Mouse (Mus musculus) limb, embryonic 15.5 days (tissue): Measurements from ENCODE around the gene Gm21897. TPM values are rescaled to one million over a fixed set of nuclear protein-coding genes. Genes with fewer than 3 reads are reported as not detected.

Experiments used
- ATAC-seq: fragments of 200-750 bp; cut with Nextera tagmentation; 2 replicates; pipeline ENCODE4 v1.8.0; 2017; ENCODE audit warnings: low read depth, moderate TSS enrichment; ENCODE audit not compliant: insufficient number of reproducible peaks, low FRiP score, low TSS enrichment
- H3K27ac ChIP-seq: fragments of 300-500 bp; sonication (generic); 2 replicates; pipeline ENCODE4 v1.5.1; 2015; ENCODE audit warnings: moderate library complexity, mild to moderate bottlenecking, inconsistent platforms
- H3K27me3 ChIP-seq: fragments of 300-500 bp; sonication (generic); 2 replicates; pipeline ENCODE4 v1.6.1; 2015; ENCODE audit warnings: inconsistent platforms
- H3K36me3 ChIP-seq: fragments of 300-500 bp; sonication (generic); 2 replicates; pipeline ENCODE4 v1.6.1; 2015; ENCODE audit warnings: inconsistent platforms
- H3K4me1 ChIP-seq: fragments of 300-500 bp; sonication (generic); 2 replicates; pipeline ENCODE4 v1.6.1; 2015; ENCODE audit warnings: inconsistent platforms
- H3K4me2 ChIP-seq: fragments of 300-500 bp; sonication (generic); 2 replicates; pipeline ENCODE4 v1.6.1; 2015; ENCODE audit warnings: mild to moderate bottlenecking, inconsistent platforms
- H3K4me3 ChIP-seq: fragments of 300-500 bp; sonication (generic); 2 replicates; pipeline ENCODE4 v1.5.1; 2015; ENCODE audit warnings: mild to moderate bottlenecking, inconsistent platforms
- H3K9ac ChIP-seq: fragments of 300-500 bp; sonication (generic); 2 replicates; pipeline ENCODE4 v1.6.1; 2015; ENCODE audit warnings: inconsistent platforms
- H3K9me3 ChIP-seq: fragments of 300-500 bp; sonication (generic); 2 replicates; pipeline ENCODE4 v1.6.1; 2016; ENCODE audit warnings: inconsistent platforms
- WGBS: fragments of 180-500 bp; shearing (Covaris S2); methylation state at CpG from one replicate; pipeline ENCODE4 v1.1.7; 2015; 5-methylcytosine and 5-hydroxymethylcytosine counted together
- polyA plus RNA-seq: library from polyadenylated mRNA; unstranded; fragments of >200 nt; fragmentation: Nextera tagmentation; extraction: Ambion mirVana; gene quantifications from 2 replicates; pipeline ENCODE4 v1.2.1, GENCODE M21; 2015

Gm21897 gene
- polyA plus RNA-seq, 1 experiment from 2014 or later: not detected

DNA sequence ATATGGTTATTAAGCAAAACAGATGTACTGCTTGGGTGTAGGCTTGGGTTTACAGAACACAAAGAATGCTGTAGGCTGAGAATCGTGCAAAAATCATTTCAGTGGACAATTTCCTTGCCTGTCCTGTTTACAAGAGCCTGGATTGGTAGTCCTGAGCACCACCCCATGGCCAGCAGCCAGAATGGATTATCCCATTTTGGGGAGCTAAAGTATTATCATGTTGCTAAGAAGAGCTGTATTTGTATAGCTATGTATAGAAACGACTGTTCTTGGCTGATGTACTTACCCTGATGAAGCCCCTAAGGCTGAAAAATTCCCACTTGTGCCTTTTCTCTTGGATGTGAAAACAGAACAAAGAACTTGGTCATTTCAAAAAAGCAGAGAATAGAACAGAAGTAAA is 37.6 kb downstream of the Gm21897 start:
- no peak overlapping the region for H3K4me2 ChIP-seq
- H3K27me3 ChIP-seq: no peaks in the 10 kb centered on the region
- no peak overlapping the region for H3K4me3 ChIP-seq
- H3K9ac ChIP-seq: no peak overlapping the region
- no peaks in the 10 kb centered on the region for H3K9me3 ChIP-seq
- no peak for ATAC-seq
- no peaks in the 10 kb centered on the region for H3K36me3 ChIP-seq
- WGBS: 24% methylated on average over 2 of the region's 2 CpGs
- no peak overlapping the region for H3K27ac ChIP-seq
- H3K4me1 ChIP-seq: 0 out of 2 replicates have a peak, but pooled peaks cover 6% of the 10 kb centered on the region

DNA sequence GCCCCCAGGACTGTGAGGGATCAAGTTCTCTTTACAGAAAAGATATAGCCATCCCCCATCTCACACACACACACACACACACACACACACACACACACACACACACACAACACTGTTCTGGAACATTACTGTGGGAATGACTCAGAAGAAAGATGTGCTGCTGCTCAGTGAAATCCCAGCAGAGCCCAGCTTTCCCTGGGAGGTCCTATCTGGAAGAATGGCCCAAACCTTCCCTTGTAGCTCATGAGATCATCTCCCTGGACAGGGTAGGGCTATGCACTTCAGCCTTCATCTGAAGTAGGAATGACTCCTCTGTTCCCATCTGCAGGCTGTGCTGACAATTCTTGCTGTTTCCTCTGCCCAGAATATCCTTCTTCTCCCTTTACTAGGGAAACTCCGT is 38.1 kb downstream of the Gm21897 start:
- Histone ChIP-seq H3K9ac (no peak overlapping the region), H3K4me1 (0 out of 2 replicates have a peak, but pooled peaks cover 6% of the 10 kb centered on the region), H3K27ac (no peak overlapping the region), H3K4me3 (no peak overlapping the region), H3K36me3 (no peaks in the 10 kb centered on the region), H3K27me3 (no peaks in the 10 kb centered on the region), H3K9me3 (no peaks in the 10 kb centered on the region), H3K4me2 (no peak overlapping the region)
- 80% methylated on average over 1 of the region's 1 CpGs for WGBS
- ATAC-seq: no peak

DNA sequence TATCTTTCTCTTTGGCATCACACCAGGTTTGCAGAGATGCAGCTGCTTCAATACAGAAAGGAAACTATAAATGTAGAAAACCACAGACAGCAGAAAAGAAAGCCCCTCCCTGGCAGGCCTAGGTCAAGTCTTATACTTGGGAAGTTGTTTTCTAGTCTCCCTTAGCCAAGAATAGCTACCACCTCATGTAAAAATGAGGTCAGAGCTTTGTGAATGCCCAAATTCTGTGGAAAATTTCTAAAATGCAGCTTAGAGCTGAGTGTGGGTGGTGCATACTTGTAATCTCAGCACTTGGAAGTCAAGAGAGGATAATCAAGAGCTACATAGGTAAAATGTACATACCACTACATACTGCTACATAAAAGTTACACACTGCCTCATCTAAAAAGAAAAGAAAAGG is 40.5 kb downstream of the Gm21897 start:
- Histone ChIP-seq H3K27me3 (no peaks in the 10 kb centered on the region), H3K9me3 (no peaks in the 10 kb centered on the region), H3K4me1 (0 out of 2 replicates have a peak, but pooled peaks cover 6% of the 10 kb centered on the region), H3K4me3 (no peak overlapping the region), H3K27ac (no peak overlapping the region; the same call in 1 of the 2 replicates), H3K36me3 (no peaks in the 10 kb centered on the region), H3K9ac (no peak overlapping the region), H3K4me2 (no peak overlapping the region)
- ATAC-seq: no peak

DNA sequence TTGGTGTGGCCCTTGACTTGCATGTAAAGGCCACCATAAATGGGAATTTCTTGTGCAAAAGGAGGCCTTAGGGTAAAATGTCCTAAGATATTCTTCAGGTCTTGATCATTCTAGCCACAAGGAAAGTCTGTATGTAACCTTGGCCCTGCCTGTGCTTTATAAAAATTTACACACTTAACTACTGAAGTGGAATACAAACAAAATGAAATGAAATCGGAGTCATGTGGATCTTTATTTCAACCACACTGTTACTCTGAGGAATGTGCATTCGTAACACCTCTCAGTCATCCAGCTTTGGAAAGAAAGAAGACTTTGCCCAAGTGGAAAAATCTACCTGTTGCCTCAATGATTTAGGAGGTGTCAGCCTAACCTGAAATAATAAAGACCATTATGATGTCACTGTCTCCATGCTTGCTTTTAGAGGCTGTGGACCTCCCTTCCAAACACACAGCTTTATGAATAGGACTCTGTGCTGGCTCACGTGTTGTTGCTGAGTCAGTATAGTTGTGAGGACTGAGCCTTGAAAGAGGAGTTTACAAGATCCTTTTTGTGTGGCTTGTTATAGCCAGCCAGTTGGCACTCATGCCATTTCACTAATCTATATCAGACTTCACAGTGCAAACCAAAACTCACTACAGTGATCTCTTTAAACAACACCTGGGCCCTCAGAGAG is 42.0 kb downstream of the Gm21897 start:
- WGBS: 55% methylated on average over 3 of the region's 3 CpGs
- 0 out of 2 replicates have a peak, but pooled peaks cover 6% of the 10 kb centered on the region for H3K4me1 ChIP-seq
- H3K4me2 ChIP-seq: no peak overlapping the region
- no peaks in the 10 kb centered on the region for H3K9me3 ChIP-seq
- H3K27me3 ChIP-seq: no peaks in the 10 kb centered on the region
- H3K9ac ChIP-seq: no peak overlapping the region
- no peak overlapping the region for H3K4me3 ChIP-seq
- no peak overlapping the region for H3K27ac ChIP-seq
- peak; percentile 71; the same call in 1 of the 2 replicates for ATAC-seq
- H3K36me3 ChIP-seq: no peaks in the 10 kb centered on the region

DNA sequence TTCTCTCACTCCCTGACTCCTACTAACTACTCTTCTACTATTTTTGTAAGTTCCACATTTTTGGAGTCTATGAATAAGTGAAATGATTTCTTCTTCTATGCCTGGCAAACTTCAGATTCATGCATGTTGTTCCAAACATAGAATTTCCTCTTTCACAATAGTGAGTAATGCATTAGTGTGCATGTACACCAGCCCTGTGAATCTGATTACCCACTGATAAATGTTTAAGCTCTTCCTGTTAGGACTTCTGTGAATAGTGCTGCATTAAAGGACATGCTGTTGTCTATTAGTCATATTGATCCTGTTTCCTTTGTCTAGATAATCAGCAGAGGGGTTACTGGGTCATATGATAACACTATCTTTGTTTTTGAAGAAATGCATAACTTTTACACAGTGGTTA is 43.6 kb downstream of the Gm21897 start:
- H3K27me3 ChIP-seq: no peaks in the 10 kb centered on the region
- H3K4me2 ChIP-seq: no peak overlapping the region
- no peaks in the 10 kb centered on the region for H3K9me3 ChIP-seq
- no peak overlapping the region for H3K9ac ChIP-seq
- no peak overlapping the region for H3K4me3 ChIP-seq
- H3K4me1 ChIP-seq: 0 out of 2 replicates have a peak, but pooled peaks cover 2% of the 10 kb centered on the region
- H3K36me3 ChIP-seq: no peaks in the 10 kb centered on the region
- no peak overlapping the region for H3K27ac ChIP-seq
- no peak for ATAC-seq
